Mouse (Mus musculus) neural tube, embryonic 13.5 days (tissue): ENCODE measurements at regions not wholly inside any gene's neighbourhood (a gene's known extent, or its start where the extent isn't known, plus 50 kb on each side); places are given as distances from the start of the nearest gene placed in this dataset.
A peak's percentile ranks its signal among the peaks of the same experiment; 100 is the strongest.

ENCODE experiments used
- ATAC-seq: fragments of 200-750 bp; cut with Nextera tagmentation; 2 replicates; pipeline ENCODE4 v1.8.0; 2017; ENCODE audit warnings: low read depth, mild to moderate bottlenecking, moderate TSS enrichment, moderate library complexity
- H3K27ac ChIP-seq: fragments of 300-500 bp; sonication (generic); replicated peaks from 2 replicates; pipeline ENCODE4 v1.5.1; 2015; ENCODE audit warnings: moderate library complexity, mild to moderate bottlenecking, inconsistent platforms
- H3K27me3 ChIP-seq: fragments of 300-500 bp; sonication (generic); 2 replicates; pipeline ENCODE4 v1.6.1; 2015; ENCODE audit warnings: mild to moderate bottlenecking, inconsistent platforms
- H3K36me3 ChIP-seq: fragments of 300-500 bp; sonication (generic); 2 replicates; pipeline ENCODE4 v1.6.1; 2015; ENCODE audit warnings: mild to moderate bottlenecking, inconsistent platforms
- H3K4me1 ChIP-seq: fragments of 300-500 bp; sonication (generic); replicated peaks from 2 replicates; pipeline ENCODE4 v1.6.1; 2015; ENCODE audit warnings: inconsistent platforms
- H3K4me2 ChIP-seq: fragments of 300-500 bp; sonication (generic); 2 replicates; pipeline ENCODE4 v1.6.1; 2015; ENCODE audit warnings: inconsistent platforms, mild to moderate bottlenecking, moderate library complexity
- H3K4me3 ChIP-seq: fragments of 300-500 bp; sonication (generic); 2 replicates; pipeline ENCODE4 v1.5.1; 2015; ENCODE audit warnings: mild to moderate bottlenecking, inconsistent platforms
- H3K9ac ChIP-seq: fragments of 300-500 bp; sonication (generic); 2 replicates; pipeline ENCODE4 v1.6.1; 2015; ENCODE audit warnings: moderate library complexity, mild to moderate bottlenecking, inconsistent platforms
- H3K9me3 ChIP-seq: fragments of 300-500 bp; sonication (generic); 2 replicates; pipeline ENCODE4 v1.6.1; 2016; ENCODE audit warnings: inconsistent platforms
- WGBS: fragments of 180-500 bp; shearing (Covaris S2); methylation state at CpG from one replicate; pipeline ENCODE4 v1.1.7; 2015; 5-methylcytosine and 5-hydroxymethylcytosine counted together

- H3K36me3 ChIP-seq = no peaks in the 10 kb centered on the region
- no peak for ATAC-seq
- H3K27ac ChIP-seq = no peak overlapping the region
- H3K9me3 ChIP-seq = no peaks in the 10 kb centered on the region
- no peaks in the 10 kb centered on the region for H3K4me1 ChIP-seq
- no peaks in the 10 kb centered on the region for H3K27me3 ChIP-seq
- H3K4me2 ChIP-seq = no peak overlapping the region
- no peak overlapping the region for H3K4me3 ChIP-seq
- H3K9ac ChIP-seq = no peak overlapping the region
- 84% methylated on average over 8 of the region's 16 CpGs for WGBS
These were observed 52.7 kb upstream of the Trpc4 start for GRCm38 (mm10) chr3:54103098-54103497.

- H3K9me3 ChIP-seq = no peaks in the 10 kb centered on the region
- peaks cover 7% of the 10 kb centered on the region for H3K4me1 ChIP-seq
- no peak overlapping the region for H3K4me2 ChIP-seq
- no peaks in the 10 kb centered on the region for H3K36me3 ChIP-seq
- no peaks in the 10 kb centered on the region for H3K27me3 ChIP-seq
- H3K9ac ChIP-seq = no peak overlapping the region
- no peak overlapping the region for H3K27ac ChIP-seq
- WGBS = 56% methylated on average over 6 of the region's 6 CpGs
- no peak overlapping the region for H3K4me3 ChIP-seq
- no peak for ATAC-seq
These were observed 72.2 kb upstream of the Trpc4 start for GRCm38 (mm10) chr3:54083634-54084033.

GRCm38 (mm10) chr3:54076461-54076860 lies 79.4 kb upstream of the Trpc4 start:
- no peaks in the 10 kb centered on the region for H3K9me3 ChIP-seq
- no peaks in the 10 kb centered on the region for H3K27me3 ChIP-seq
- H3K4me3 ChIP-seq = no peak overlapping the region
- WGBS = 80% methylated on average over 5 of the region's 5 CpGs
- no peaks in the 10 kb centered on the region for H3K4me1 ChIP-seq
- no peak overlapping the region for H3K9ac ChIP-seq
- no peak for ATAC-seq
- no peaks in the 10 kb centered on the region for H3K36me3 ChIP-seq
- no peak overlapping the region for H3K27ac ChIP-seq
- no peak overlapping the region for H3K4me2 ChIP-seq

- no peak overlapping the region for H3K4me2 ChIP-seq
- no peaks in the 10 kb centered on the region for H3K4me1 ChIP-seq
- no peaks in the 10 kb centered on the region for H3K9me3 ChIP-seq
- H3K27me3 ChIP-seq = no peaks in the 10 kb centered on the region
- no peak overlapping the region for H3K4me3 ChIP-seq
- H3K27ac ChIP-seq = no peak overlapping the region
- 73% methylated on average over 1 of the region's 1 CpGs for WGBS
- H3K9ac ChIP-seq = no peak overlapping the region
- no peaks in the 10 kb centered on the region for H3K36me3 ChIP-seq
- no peak for ATAC-seq
These were observed 95.2 kb upstream of the Trpc4 start for GRCm38 (mm10) chr3:54060653-54061052.

- no peak overlapping the region for H3K4me2 ChIP-seq
- WGBS = 85% methylated on average over 7 of the region's 7 CpGs
- no peak overlapping the region for H3K4me3 ChIP-seq
- no peaks in the 10 kb centered on the region for H3K27me3 ChIP-seq
- peaks cover 4% of the 10 kb centered on the region for H3K4me1 ChIP-seq
- no peaks in the 10 kb centered on the region for H3K9me3 ChIP-seq
- ATAC-seq = no peak
- H3K36me3 ChIP-seq = no peaks in the 10 kb centered on the region
- no peak overlapping the region for H3K9ac ChIP-seq
- H3K27ac ChIP-seq = no peak overlapping the region
These were observed 101.5 kb upstream of the Trpc4 start for GRCm38 (mm10) chr3:54054376-54054775.

GRCm38 (mm10) chr3:54049370-54049769 lies 106.5 kb upstream of the Trpc4 start:
- Histone ChIP-seq H3K4me2 (no peak overlapping the region), H3K27me3 (no peaks in the 10 kb centered on the region), H3K36me3 (no peaks in the 10 kb centered on the region), H3K9ac (no peak overlapping the region), H3K27ac (no peak overlapping the region), H3K9me3 (no peaks in the 10 kb centered on the region), H3K4me3 (no peak overlapping the region), H3K4me1 (peaks cover 6% of the 10 kb centered on the region)
- peak; percentile 67 for ATAC-seq
- 26% methylated on average over 2 of the region's 2 CpGs for WGBS

- H3K4me3 ChIP-seq = no peak overlapping the region
- no peaks in the 10 kb centered on the region for H3K36me3 ChIP-seq
- ATAC-seq = no peak
- WGBS = 63% methylated on average over 3 of the region's 3 CpGs
- no peaks in the 10 kb centered on the region for H3K27me3 ChIP-seq
- H3K27ac ChIP-seq = no peak overlapping the region
- H3K9me3 ChIP-seq = no peaks in the 10 kb centered on the region
- H3K9ac ChIP-seq = no peak overlapping the region
- no peak overlapping the region for H3K4me2 ChIP-seq
- H3K4me1 ChIP-seq = peaks cover 6% of the 10 kb centered on the region
These were observed 107.7 kb upstream of the Trpc4 start for GRCm38 (mm10) chr3:54048091-54048670.

- H3K4me1 ChIP-seq = no peaks in the 10 kb centered on the region
- H3K27ac ChIP-seq = no peak overlapping the region
- no peaks in the 10 kb centered on the region for H3K36me3 ChIP-seq
- H3K9ac ChIP-seq = no peak overlapping the region
- no peak overlapping the region for H3K4me3 ChIP-seq
- no peaks in the 10 kb centered on the region for H3K9me3 ChIP-seq
- H3K27me3 ChIP-seq = no peaks in the 10 kb centered on the region
- H3K4me2 ChIP-seq = no peak overlapping the region
- no peak for ATAC-seq
- 75% methylated on average over 4 of the region's 4 CpGs for WGBS
These were observed 128.5 kb upstream of the Trpc4 start for GRCm38 (mm10) chr3:54027365-54027764.

- H3K4me3 ChIP-seq = no peak overlapping the region
- WGBS = 14% methylated on average over 4 of the region's 4 CpGs
- no peak overlapping the region for H3K4me2 ChIP-seq
- no peak overlapping the region for H3K9ac ChIP-seq
- no peaks in the 10 kb centered on the region for H3K27me3 ChIP-seq
- no peaks in the 10 kb centered on the region for H3K36me3 ChIP-seq
- H3K4me1 ChIP-seq = peaks cover 7% of the 10 kb centered on the region
- H3K9me3 ChIP-seq = no peaks in the 10 kb centered on the region
- H3K27ac ChIP-seq = no peak overlapping the region
- ATAC-seq = no peak
These were observed 135.6 kb upstream of the Trpc4 start for GRCm38 (mm10) chr3:54020196-54020595.

- H3K27me3 ChIP-seq = no peaks in the 10 kb centered on the region
- no peak overlapping the region for H3K4me2 ChIP-seq
- WGBS = 21% methylated on average over 4 of the region's 4 CpGs
- peaks cover 7% of the 10 kb centered on the region for H3K4me1 ChIP-seq
- H3K9me3 ChIP-seq = no peaks in the 10 kb centered on the region
- H3K27ac ChIP-seq = no peak overlapping the region
- H3K4me3 ChIP-seq = no peak overlapping the region
- no peak overlapping the region for H3K9ac ChIP-seq
- peak; percentile 23; the same call in 1 of the 2 replicates for ATAC-seq
- H3K36me3 ChIP-seq = no peaks in the 10 kb centered on the region
These were observed 137.7 kb upstream of the Trpc4 start for GRCm38 (mm10) chr3:54017943-54018649.

GRCm38 (mm10) chr3:54016877-54017276 lies 139.0 kb upstream of the Trpc4 start:
- Histone ChIP-seq H3K9me3 (no peaks in the 10 kb centered on the region), H3K9ac (no peak overlapping the region), H3K4me3 (no peak overlapping the region), H3K36me3 (no peaks in the 10 kb centered on the region), H3K27ac (no peak overlapping the region), H3K27me3 (no peaks in the 10 kb centered on the region), H3K4me1 (peaks cover 7% of the 10 kb centered on the region), H3K4me2 (no peak overlapping the region)
- WGBS = 70% methylated on average over 5 of the region's 5 CpGs
- no peak for ATAC-seq

GRCm38 (mm10) chr3:54011016-54011415 lies 144.8 kb upstream of the Trpc4 start:
- WGBS = 91% methylated on average over 2 of the region's 2 CpGs

GRCm38 (mm10) chr3:53992993-53993392 lies 129.4 kb upstream of the Ufm1 start:
- Histone ChIP-seq H3K9ac (no peak overlapping the region), H3K27ac (no peak overlapping the region), H3K4me2 (no peak overlapping the region), H3K9me3 (no peaks in the 10 kb centered on the region), H3K27me3 (no peaks in the 10 kb centered on the region), H3K4me1 (peaks cover 5% of the 10 kb centered on the region; the same call in 1 of the 2 replicates), H3K4me3 (no peak overlapping the region), H3K36me3 (no peaks in the 10 kb centered on the region)
- ATAC-seq = no peak
- WGBS = 90% methylated on average over 4 of the region's 4 CpGs

More at GRCm38 (mm10) chr3:54011016-54011415, 144.8 kb upstream of the Trpc4 start:
- no peak for ATAC-seq
- H3K9ac ChIP-seq = no peak overlapping the region
- H3K36me3 ChIP-seq = no peaks in the 10 kb centered on the region
- H3K9me3 ChIP-seq = no peaks in the 10 kb centered on the region
- no peaks in the 10 kb centered on the region for H3K4me1 ChIP-seq
- no peak overlapping the region for H3K27ac ChIP-seq
- no peaks in the 10 kb centered on the region for H3K27me3 ChIP-seq
- H3K4me3 ChIP-seq = no peak overlapping the region
- no peak overlapping the region for H3K4me2 ChIP-seq
